Mouse (Mus musculus) granulocyte monocyte progenitor cell, adult 5-6 weeks (primary cell): ENCODE measurements around the gene Atp8a2. TPM values are rescaled to one million over a fixed set of nuclear protein-coding genes. Genes with fewer than 3 reads are reported as not detected.
"Not testable (repeated sequence)": the region's sequence is repeated elsewhere in the genome, so short reads cannot be mapped to it uniquely, and the experiment has no call there.

ENCODE experiments used
- ATAC-seq: replicated peaks from 2 replicates; pipeline ENCODE4 v1.8.0; 2016; ENCODE audit warnings: mild to moderate bottlenecking, moderate TSS enrichment, inconsistent platforms; ENCODE audit not compliant: poor library complexity, severe bottlenecking
- total RNA-seq, 2 experiments: library from RNA; stranded (forward) in 1 of 2; stranded (reverse) in 1 of 2; fragments of 200-712, 200-1000 nt in 1 of 2; fragments of >200 nt in 1 of 2; fragmentation: Nextera tagmentation in 1 of 2; gene quantifications; 2 replicates each; pipeline ENCODE4 v1.2.3; 2014 to 2017

Atp8a2 gene
- total RNA-seq, 2 experiments from 2014 or later, result 0.21 to 1.3 TPM

DNA sequence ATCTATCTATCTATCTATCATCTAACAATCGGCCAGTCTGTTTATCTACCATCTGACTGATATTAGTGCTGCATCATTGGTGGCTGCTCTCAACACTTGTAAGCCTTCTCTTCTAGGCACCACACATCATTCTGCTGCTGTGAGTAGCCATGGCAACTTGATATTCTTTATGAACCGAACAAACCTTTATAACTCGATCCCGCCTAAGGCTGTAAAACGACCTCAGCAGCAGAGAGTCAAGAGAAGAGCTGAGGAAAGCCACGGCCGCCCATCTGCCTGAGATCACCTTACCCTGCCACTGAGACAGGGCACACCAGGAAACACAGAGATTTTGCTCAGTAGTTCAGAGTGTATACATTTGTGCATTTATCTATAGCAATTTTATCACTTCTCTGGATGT is 329.2 kb downstream of the Atp8a2 start:
- no peak for ATAC-seq

DNA sequence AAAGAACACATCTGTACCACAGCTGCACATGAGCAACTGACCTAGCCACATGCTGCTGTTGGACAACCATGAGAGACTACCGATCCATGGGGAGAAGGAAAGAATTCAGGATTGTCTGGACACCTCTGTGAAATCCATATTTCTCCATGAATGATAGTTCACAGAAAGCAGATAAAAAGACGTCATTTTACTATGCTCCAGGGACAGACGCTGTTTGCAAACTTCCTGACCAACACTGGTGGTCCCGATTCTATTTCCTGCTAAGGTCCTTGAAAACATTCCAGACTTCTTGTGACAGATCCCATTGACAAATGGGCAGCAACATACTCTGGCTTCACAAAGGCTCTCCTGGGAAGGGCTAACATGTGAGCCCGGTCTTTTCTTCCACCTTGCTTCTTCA is 331.0 kb downstream of the Atp8a2 start:
- ATAC-seq, result no peak

DNA sequence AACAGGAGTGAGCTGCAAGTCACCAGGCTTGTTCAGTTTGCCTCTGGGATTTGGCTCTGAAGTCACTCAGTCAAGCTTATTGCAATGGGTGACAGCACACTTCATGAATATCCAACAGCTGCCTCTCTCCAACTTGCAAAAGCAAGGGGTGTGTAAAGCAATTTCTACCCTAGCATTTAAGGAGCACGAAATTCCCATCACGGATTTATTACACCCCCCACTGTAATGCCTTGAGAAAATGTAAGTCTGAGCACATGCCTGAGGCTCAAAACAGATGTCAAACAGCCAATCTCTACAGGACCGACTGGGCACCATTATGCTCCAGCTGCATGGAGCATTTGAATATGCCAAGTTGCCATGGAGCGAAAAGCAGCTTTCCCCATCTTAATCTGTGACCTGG is 334.6 kb downstream of the Atp8a2 start:
- ATAC-seq, result no peak

DNA sequence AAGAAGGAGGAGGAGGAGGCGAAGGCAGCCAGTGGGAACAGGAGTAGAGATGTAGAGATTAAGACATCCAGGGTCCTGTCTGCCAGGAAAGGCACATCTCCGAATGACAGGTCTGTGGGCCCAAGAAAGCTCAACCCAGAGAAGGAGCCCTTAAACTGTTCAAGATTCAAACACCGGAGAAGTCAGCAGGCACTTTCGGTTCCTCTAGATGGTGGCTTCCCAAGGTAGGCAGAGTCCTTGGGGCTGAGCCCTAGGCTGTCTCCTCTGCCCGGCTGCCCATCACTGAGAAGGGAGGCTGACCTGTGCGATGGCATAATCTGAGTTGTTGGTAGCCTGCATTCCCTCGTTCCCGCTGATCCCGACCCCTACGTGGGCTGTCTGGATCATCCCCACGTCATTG is 337.1 kb downstream of the Atp8a2 start:
- ATAC-seq, result no peak

DNA sequence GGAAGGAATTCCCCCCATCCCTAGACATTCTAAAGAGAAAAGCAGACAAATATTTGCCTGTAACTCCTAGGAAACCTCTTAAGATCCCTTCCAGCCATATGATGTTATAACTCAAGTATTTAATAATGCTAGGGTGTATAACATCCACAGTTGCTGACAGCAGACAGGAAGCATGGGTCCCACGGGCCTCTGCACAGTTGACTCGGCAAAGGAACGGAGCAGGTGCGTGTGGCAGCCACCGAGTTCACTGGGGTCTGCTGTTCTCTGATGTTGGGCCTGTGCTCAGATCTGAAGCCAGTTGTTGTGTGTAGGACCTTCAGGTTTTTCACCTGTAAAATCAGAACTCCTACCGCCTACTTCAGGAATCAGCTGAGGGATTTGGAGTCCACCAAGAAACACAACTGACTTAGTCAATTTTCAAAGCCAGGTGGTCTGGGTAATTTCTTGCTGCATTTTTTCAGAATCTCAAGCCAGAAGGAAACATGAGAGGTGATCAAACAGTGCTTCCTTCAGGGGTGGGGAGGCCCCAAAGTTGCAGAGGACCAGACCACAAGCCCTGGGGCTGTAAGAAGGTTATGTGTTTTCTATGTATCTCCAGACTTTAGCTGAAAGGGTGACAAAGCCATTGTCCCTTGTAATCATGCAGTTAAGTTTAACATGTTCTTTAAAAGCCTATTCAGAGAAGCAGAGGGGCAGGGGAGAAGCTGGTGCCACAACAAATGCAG is 338.3 kb downstream of the Atp8a2 start:
- no peak for ATAC-seq

DNA sequence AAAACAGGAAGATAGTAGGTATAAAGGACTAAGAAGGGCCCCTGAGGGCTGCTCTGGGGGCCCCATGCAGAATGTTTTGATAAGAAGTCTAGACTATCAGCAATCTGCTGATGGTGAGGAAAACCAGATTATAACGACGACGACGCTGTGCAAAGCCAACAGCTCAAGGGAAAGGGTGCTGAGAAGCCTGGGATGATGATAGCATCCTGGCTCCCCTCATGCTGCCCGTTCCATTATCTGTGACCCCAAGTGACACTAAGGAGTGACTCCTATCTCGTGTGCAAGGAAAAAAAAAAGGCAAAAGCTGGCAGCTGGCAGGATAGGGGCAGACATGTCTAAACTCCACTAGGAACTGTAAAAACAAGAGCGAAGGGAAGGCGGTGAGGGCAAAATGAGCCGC is 343.8 kb downstream of the Atp8a2 start:
- no peak for ATAC-seq

DNA sequence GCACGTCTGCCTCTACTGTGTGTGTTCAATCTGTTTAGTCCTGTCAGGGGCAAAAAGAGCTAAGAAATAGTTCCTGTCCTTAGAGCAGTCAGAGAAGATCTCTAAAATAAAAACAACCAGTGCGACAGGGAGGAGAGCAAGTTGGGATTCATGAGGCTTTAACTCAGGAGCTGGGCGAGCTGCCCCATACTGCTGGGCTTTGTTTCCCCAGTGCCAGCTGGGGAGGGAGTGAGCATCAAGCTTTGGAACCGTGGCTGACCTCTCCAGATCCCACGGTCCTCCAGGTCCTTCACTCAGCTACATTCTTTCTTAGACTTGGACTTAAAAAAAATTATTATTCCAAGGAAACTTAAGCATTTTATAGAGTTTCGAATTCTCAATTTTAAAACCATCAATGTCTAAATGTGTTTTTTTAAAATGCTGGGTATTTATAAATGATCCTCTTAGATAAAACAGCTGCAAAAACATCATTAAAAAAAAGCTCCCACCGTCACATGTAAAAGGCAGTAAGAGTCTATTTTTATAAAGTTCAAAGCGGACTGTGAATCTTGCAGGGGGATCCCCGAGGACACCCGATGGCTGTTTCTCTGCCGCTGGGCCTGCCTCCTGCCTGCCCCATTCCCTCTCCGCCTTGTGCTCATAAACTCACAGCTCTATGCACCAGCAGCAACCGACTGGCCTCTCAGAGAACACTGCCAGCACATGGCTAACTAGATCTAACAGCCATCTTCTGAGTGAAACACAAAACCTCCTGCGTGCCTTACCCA is 350.2 kb downstream of the Atp8a2 start:
- ATAC-seq, result no peak

DNA sequence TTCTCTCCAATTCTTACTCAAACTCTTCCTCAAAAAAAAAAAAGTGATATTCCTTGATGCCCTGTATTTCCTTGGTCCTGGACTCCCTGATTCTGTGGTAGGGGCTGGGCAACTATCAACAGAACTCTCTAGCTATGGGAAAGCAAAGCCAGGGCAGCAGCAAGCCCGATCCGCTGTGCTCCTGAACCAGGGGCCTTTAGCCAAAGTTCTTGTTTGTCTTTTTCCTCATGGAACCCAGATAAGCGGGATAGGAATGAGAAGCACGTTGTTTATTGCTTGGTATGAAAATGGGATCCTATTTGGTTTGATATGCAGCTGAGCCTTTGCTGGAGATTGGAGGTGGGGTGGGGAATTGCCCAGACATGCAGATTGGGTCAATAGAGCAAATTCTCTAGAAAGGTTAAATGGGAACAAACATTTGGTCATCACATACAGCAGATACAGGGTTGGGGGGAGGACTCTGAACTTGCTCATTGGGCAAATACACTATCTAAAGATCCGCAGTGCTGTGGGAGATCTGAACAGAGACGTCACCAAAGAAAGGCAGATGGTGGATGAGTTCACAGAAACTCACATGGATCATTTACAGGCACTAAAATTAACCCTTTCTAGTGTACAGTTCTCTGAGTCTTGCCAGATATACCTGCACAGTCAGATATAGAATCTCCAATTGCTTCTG is 353.6 kb downstream of the Atp8a2 start:
- no peak for ATAC-seq

DNA sequence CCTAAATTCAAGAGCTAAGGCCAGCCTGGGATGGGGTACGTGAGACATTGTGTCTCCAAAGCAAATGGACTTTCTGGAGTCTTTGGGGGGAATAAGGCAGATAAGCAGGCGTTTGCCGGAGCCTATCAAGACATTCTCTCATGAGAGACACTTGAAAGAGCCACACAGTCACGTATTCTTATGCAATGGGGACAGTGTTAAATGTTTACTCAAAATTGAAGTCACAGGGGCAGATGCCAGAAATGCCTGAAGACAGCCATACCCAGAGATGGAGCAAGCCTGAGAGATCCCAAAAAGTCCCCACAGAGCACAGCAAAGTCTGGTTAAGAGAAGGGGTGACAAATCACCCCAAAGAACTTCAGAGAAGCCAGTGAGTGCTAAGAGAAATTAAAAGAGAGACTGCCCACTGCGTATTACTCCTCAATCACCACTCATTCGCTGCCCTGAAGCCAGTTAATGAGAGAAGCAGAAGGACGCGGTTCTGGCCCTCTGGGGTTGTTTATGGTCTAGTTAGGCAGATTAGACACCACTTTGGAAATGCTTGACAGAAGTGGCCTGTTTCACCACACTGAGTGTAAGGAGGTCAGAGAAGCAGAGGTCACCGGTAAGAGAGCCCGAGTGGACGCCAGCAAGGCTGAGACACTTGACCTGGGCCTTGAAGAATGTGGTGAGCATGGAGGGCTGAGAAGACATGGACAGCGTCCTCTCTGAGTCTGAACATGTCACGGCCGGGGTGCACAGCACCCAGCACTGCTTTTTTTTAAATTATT is 356.8 kb downstream of the Atp8a2 start:
- no peak for ATAC-seq

DNA sequence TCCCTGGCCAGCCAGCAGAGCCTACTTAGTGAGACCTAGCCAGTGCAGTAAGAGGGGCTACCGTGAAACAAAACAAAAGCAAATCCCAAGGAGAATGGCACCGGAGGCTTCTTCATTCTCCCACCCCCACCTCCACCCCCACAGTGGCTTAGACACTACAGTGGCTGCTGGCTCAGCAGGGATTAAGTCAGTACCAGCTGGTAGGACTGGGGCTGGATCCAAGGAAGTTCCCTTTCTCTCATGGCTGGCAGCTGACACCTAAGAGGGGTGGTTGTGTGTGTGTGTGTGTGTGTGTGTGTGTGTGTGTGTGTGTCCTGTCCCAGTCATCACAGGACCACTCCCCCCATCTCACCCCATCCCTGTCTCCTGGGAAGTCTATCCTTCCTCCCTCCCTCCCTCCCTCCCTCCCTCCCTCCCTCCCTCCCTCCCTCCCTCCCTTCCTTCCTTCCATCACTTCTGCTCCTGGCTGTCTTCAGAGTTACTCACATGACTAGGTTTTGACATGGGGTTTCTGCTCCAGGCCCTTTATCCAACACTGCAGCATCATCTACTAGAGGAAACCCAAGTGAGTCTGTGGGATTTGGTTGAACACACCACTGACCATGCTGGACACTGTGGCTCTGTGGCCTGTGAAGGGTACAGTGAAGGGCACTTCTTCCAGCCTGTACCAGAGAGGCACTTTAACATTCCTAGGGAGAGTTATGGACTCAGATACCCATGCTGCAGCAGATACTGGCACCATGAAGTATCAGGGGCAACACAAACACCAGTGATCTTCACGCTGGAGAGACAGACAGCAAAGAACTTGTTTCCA is 358.3 kb downstream of the Atp8a2 start:
- ATAC-seq, result peak; percentile 27; the same call in 1 of the 2 replicates

DNA sequence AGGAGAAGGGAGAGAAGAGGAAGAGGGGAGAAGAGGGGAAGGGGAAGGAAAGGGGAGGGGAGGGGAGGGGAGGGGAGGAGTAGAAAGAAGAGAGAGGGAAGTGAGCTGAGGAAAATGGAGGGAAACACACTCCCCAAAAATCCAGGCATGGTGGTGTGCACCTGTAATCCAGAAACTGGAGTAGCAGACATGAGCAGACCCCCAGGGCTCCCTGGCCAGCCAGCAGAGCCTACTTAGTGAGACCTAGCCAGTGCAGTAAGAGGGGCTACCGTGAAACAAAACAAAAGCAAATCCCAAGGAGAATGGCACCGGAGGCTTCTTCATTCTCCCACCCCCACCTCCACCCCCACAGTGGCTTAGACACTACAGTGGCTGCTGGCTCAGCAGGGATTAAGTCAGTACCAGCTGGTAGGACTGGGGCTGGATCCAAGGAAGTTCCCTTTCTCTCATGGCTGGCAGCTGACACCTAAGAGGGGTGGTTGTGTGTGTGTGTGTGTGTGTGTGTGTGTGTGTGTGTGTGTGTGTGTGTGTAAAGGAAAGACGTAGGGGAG is 359.2 kb downstream of the Atp8a2 start:
- peak; percentile 22; the same call in 1 of the 2 replicates for ATAC-seq

DNA sequence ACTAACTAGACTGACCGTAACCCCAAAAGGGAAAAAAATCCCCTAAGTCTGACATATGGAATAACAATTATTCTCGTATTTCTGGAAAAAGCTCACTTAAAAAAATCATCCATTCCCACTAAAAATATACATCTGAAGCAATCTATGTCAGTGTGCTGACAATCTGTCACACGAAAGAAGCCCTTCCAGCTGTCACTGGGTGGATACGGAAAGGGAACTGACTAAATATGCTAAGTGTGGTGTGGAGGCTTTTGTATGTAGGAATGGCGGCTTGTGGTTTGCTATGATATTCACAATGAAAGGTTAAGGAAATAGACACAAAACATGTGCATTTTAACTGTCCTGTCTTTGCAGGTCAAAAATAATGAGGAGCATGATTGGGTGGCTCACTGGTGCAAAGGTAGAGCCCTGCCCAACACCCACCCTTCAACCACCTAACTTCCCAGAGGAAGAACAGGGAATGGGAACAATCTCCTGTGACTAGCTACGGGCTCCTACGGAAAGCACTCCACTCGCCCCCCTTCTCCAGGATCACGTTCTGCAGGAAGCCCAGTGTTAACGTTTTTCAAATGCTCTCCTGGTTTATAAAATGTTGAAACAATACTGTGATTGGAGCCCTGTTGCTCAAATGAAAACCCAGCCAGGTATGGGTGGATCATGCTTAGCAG is 360.0 kb downstream of the Atp8a2 start:
- ATAC-seq, result 0 out of 2 replicates have a peak, but pooled peaks have one; percentile 22

DNA sequence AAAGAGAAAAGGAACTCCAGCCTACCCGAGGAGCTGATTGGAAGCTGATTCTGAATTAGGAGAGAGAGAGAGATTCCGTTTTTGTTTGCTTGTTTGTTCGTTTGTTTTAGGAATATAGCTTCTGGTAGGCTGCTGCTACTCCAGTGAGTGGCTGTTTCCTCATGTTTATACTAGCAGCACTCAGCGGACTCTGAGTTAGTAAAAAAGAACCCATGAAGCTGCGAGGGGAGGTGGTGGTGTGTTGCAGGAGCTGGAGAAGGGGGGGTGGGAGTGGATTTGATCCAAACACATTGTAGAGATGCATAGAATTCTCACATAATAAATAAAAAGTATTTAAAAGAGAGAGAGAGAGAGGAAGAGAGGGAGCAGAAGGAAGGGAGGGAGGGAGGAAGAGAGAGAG is 367.4 kb downstream of the Atp8a2 start:
- ATAC-seq, result no peak

DNA sequence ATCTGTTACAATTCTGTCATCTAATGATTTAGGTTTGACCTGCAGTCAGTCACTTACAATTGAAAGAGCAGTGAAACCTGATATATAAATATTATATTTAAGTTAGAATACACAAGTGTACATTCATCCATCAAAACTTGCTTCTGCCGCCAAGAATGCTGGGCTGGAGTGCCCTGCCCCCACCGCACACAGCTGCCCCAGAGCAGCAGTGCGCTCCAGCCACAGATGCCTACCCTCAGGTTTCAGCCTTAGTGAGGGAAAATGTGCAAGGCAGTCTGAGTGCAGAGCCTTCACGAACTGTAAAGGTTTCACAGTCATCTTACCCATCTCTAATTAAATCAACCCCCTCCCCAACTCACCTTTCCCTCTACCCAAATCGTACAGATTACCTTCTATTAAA is 369.6 kb downstream of the Atp8a2 start:
- ATAC-seq, result no peak

DNA sequence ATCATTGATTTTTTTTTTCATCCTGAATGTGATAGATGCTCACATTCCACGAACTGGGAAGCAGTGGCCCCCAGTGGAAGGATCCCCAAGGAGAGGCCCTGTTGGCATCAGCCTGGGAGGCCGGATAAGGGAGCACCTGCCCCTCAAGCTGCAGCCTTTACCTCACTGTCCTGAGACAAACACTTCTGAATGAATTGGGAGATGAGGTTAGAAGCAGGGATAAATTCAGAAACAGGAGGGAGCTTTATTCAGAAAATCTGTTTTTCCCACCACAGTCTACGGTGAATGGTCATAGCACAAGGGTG is 376.9 kb downstream of the Atp8a2 start:
- no peak for ATAC-seq

DNA sequence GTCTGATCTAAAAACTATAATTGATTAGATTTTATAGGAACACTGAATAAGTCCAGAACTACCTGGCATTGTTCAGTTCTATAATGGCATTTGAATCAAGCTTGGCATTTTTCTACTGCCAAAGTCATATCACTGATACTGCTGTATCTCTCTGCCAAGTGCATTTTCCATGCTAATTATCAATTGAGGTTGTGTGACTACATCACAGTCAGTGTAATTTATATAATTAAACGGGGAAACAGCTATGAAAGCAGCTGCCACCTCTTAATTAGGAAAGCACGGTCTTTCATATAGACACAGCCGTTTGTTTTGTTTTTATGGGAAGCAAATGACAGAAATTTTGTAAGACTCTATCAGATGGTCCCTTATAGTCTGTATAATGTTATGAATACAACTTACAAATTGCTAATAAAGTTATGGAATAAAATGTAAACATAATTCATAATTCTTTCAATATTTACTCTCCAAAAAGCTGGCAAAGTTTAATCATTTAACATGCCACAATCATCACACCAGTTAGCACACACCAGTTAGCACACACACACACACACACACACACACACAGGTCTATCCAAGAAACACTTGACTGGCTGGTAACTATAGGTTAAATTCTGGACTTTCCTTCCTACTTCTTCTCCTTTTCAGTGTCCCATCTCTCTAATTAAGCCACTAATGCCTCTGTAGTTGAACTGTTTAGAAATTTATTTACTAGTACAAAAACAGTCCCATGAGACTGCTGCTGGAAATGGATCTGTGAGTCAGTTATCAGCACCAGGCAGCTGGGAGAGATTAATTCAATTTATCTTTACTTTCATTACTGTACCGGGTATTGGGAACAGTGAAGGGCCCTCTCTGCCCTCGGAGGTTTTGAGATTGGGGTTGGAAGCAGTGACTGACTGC is 377.5 kb downstream of the Atp8a2 start:
- ATAC-seq, result no peak

DNA sequence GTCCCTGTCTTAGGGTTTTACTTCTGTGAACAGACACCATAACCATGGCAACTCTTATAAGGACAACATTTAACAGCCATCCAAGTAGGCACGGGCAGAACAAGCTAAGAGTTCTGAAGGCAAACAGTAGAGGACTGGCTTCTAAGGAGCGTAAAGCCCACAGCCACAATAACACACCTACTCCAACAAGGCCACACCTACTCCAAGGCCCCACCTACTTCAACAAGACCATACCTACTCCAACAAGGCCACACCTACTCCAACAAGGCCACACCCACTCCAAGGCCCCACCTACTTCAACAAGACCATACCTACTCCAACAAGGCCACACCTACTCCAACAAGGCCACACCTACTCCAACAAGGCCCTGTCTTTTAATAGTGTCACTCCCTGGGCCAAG is 386.7 kb downstream of the Atp8a2 start:
- ATAC-seq, result not testable (repeated sequence)

DNA sequence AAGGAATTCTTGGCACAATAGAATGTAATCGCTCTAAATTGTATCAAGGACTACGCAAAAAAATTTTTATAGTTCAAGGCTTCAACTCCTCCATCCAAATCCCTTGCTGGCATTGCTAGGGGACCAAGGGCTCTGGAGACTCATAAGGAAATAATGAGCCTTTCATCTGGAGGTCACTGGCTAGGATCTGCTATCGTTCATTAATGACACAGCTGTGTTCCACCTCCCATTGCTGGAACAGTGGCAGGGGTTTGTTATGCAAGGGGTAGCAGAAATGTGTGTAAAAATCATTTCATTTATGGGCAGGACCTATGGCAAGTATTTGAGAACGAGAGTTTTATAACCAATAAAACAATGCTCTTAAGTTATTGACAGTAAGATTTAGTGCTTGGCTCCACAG is 387.2 kb downstream of the Atp8a2 start:
- ATAC-seq, result no peak
